Mouse (Mus musculus): ENCODE measurements at regions not wholly inside any gene's neighbourhood (a gene's known extent, or its start where the extent isn't known, plus 50 kb on each side); places are given as distances from the start of the nearest gene placed in this dataset.
"Not testable (repeated sequence)": the region's sequence is repeated elsewhere in the genome, so short reads cannot be mapped to it uniquely, and the experiment has no call there.

- DNase-seq = not testable (repeated sequence)
Observed at GRCm38 (mm10) chr17:13654606-13655005, 105.7 kb upstream of the Afdn start.

GRCm38 (mm10) chr17:13656065-13656464 lies 104.3 kb upstream of the Afdn start:
- DNase-seq = no peak

GRCm38 (mm10) chr17:13656485-13657181 lies 103.7 kb upstream of the Afdn start:
- peak; percentile 41 for DNase-seq

GRCm38 (mm10) chr17:13657182-13657562 lies 103.2 kb upstream of the Afdn start:
- DNase-seq = no peak

- peak; percentile 21 for DNase-seq
Observed at GRCm38 (mm10) chr17:13657656-13658292, 102.6 kb upstream of the Afdn start.

GRCm38 (mm10) chr17:13658321-13658978 lies 101.9 kb upstream of the Afdn start:
- peak; percentile 23 for DNase-seq

GRCm38 (mm10) chr17:13659103-13659502 lies 101.2 kb upstream of the Afdn start:
- peak; percentile 54 for DNase-seq

- DNase-seq = no peak
Observed at GRCm38 (mm10) chr17:13659943-13660342, 100.4 kb upstream of the Afdn start.

- DNase-seq = no peak
Observed at GRCm38 (mm10) chr17:13661023-13661422, 99.3 kb upstream of the Afdn start.

GRCm38 (mm10) chr17:13662152-13662551 lies 98.2 kb upstream of the Afdn start:
- no peak for DNase-seq

Data from lung, postnatal 14 days (tissue).